Mouse (Mus musculus) brown adipose tissue, adult 24 weeks (tissue): ENCODE measurements around the gene Lrrc58. TPM values are rescaled to one million over a fixed set of nuclear protein-coding genes. Genes with fewer than 3 reads are reported as not detected.
A peak's percentile ranks its signal among the peaks of the same experiment; 100 is the strongest.

Experiments
- H3K27ac ChIP-seq: fragments of 200-500 bp; replicated peaks from 2 replicates; pipeline ENCODE4 v1.5.1; 2012; ENCODE audit warnings: low read depth, mild to moderate bottlenecking, low read length
- H3K4me1 ChIP-seq: fragments of 200-500 bp; 2 replicates; pipeline ENCODE4 v1.6.1; 2012; ENCODE audit warnings: low read length, mixed read lengths; ENCODE audit not compliant: control insufficient read depth, insufficient read depth, insufficient read length
- H3K4me3 ChIP-seq: fragments of 200-500 bp; 2 replicates; pipeline ENCODE4 v1.5.1; 2012; ENCODE audit warnings: low read depth, mild to moderate bottlenecking, low read length, moderate library complexity; ENCODE audit not compliant: insufficient read depth
- polyA plus RNA-seq: library from polyadenylated mRNA; stranded (reverse); fragments of >200 nt; gene quantifications from 2 replicates; pipeline ENCODE4 v1.2.4, GENCODE M21; 2012; ENCODE audit not compliant: missing spikeins, insufficient read depth, insufficient read length

The Lrrc58 gene
- polyA plus RNA-seq, 1 experiment: 50.9 TPM

GRCm38 (mm10) chr16:37888986-37889385 is 20.8 kb downstream of the Lrrc58 start:
- peaks cover 3% of the 10 kb centered on the region; the same call in 1 of the 2 replicates for H3K4me1 ChIP-seq
- no peak overlapping the region for H3K27ac ChIP-seq
- H3K4me3 ChIP-seq: no peak overlapping the region

GRCm38 (mm10) chr16:37892667-37893066 is 24.5 kb downstream of the Lrrc58 start:
- no peak overlapping the region for H3K27ac ChIP-seq
- no peak overlapping the region for H3K4me3 ChIP-seq
- peaks cover 3% of the 10 kb centered on the region; the same call in 1 of the 2 replicates for H3K4me1 ChIP-seq

GRCm38 (mm10) chr16:37893381-37893780 is 25.2 kb downstream of the Lrrc58 start:
- Histone ChIP-seq H3K27ac (no peak overlapping the region), H3K4me3 (no peak overlapping the region), H3K4me1 (peaks cover 3% of the 10 kb centered on the region; the same call in 1 of the 2 replicates)

GRCm38 (mm10) chr16:37893942-37894341 is 25.8 kb downstream of the Lrrc58 start:
- H3K27ac ChIP-seq: no peak overlapping the region
- no peak overlapping the region for H3K4me3 ChIP-seq

GRCm38 (mm10) chr16:37898790-37899189 is 30.6 kb downstream of the Lrrc58 start:
- Histone ChIP-seq H3K4me1 (no peaks in the 10 kb centered on the region), H3K27ac (no peak overlapping the region), H3K4me3 (no peak overlapping the region)

More at GRCm38 (mm10) chr16:37893942-37894341, 25.8 kb downstream of the Lrrc58 start:
- H3K4me1 ChIP-seq: peaks cover 3% of the 10 kb centered on the region; the same call in 1 of the 2 replicates

- no peak overlapping the region for H3K27ac ChIP-seq
- H3K4me3 ChIP-seq: no peak overlapping the region
- H3K4me1 ChIP-seq: no peaks in the 10 kb centered on the region
Measured at GRCm38 (mm10) chr16:37899357-37899756, 31.2 kb downstream of the Lrrc58 start.

- H3K4me1 ChIP-seq: no peaks in the 10 kb centered on the region
- H3K27ac ChIP-seq: no peak overlapping the region
- no peak overlapping the region for H3K4me3 ChIP-seq
Measured at GRCm38 (mm10) chr16:37901318-37901717, 33.1 kb downstream of the Lrrc58 start.

- Histone ChIP-seq H3K4me1 (no peaks in the 10 kb centered on the region), H3K27ac (no peak overlapping the region), H3K4me3 (no peak overlapping the region)
Measured at GRCm38 (mm10) chr16:37906456-37906855, 38.3 kb downstream of the Lrrc58 start.

- no peak overlapping the region for H3K4me3 ChIP-seq
- no peak overlapping the region for H3K27ac ChIP-seq
- no peaks in the 10 kb centered on the region for H3K4me1 ChIP-seq
Measured at GRCm38 (mm10) chr16:37911086-37911485, 42.9 kb downstream of the Lrrc58 start.

- Histone ChIP-seq H3K27ac (no peak within 1 kb of the TSS), H3K4me1 (peaks cover 3% of the 10 kb centered on the region; the same call in 1 of the 2 replicates), H3K4me3 (peak within 1 kb of the TSS; percentile 44)
Measured at GRCm38 (mm10) chr16:37916138-37916817, 48.1 kb downstream of the Lrrc58 start, which contains the start of gene Gpr156. Gene Gpr156 (plus strand): TSS chr16:37916496.

GRCm38 (mm10) chr16:37916818-37917201 is 48.6 kb downstream of the Lrrc58 start:
- no peak overlapping the region for H3K27ac ChIP-seq
- peak overlapping the region; percentile 44; the same call in 1 of the 2 replicates for H3K4me3 ChIP-seq
- H3K4me1 ChIP-seq: peaks cover 3% of the 10 kb centered on the region; the same call in 1 of the 2 replicates

GRCm38 (mm10) chr16:37919000-37919399 is 50.8 kb downstream of the Lrrc58 start:
- Histone ChIP-seq H3K4me3 (no peak overlapping the region), H3K27ac (no peak overlapping the region)

GRCm38 (mm10) chr16:37920842-37921409 is 52.7 kb downstream of the Lrrc58 start:
- Histone ChIP-seq H3K4me3 (no peak overlapping the region), H3K4me1 (peaks cover 3% of the 10 kb centered on the region; the same call in 1 of the 2 replicates), H3K27ac (no peak overlapping the region)

More at GRCm38 (mm10) chr16:37919000-37919399, 50.8 kb downstream of the Lrrc58 start:
- peaks cover 3% of the 10 kb centered on the region; the same call in 1 of the 2 replicates for H3K4me1 ChIP-seq

GRCm38 (mm10) chr16:37926087-37926486 is 57.9 kb downstream of the Lrrc58 start:
- H3K4me3 ChIP-seq: no peak overlapping the region
- no peak overlapping the region for H3K27ac ChIP-seq
- no peaks in the 10 kb centered on the region for H3K4me1 ChIP-seq

- Histone ChIP-seq H3K4me1 (no peaks in the 10 kb centered on the region), H3K4me3 (no peak overlapping the region), H3K27ac (no peak overlapping the region)
Measured at GRCm38 (mm10) chr16:37927117-37927516, 58.9 kb downstream of the Lrrc58 start.

- Histone ChIP-seq H3K27ac (no peak overlapping the region), H3K4me1 (no peaks in the 10 kb centered on the region), H3K4me3 (no peak overlapping the region)
Measured at GRCm38 (mm10) chr16:37929006-37929405, 60.8 kb downstream of the Lrrc58 start.
